Mouse (Mus musculus) layer of hippocampus, adult 9-10 months (tissue): ENCODE measurements around the gene Riox1.
"Not testable (repeated sequence)": the region's sequence is repeated elsewhere in the genome, so short reads cannot be mapped to it uniquely, and the experiment has no call there.

Experiments used
- DNase-seq: peaks from one replicate; pipeline ENCODE4 v3.0.0; 2022; ENCODE audit warnings: low spot score

Riox1 gene

GRCm38 (mm10) chr12:83949776-83950492, 474 bp upstream of the Riox1 start:
- DNase-seq, result no peak

GRCm38 (mm10) chr12:83950840-83951701, 663 bp downstream of the Riox1 start:
- no peak for DNase-seq

DNA sequence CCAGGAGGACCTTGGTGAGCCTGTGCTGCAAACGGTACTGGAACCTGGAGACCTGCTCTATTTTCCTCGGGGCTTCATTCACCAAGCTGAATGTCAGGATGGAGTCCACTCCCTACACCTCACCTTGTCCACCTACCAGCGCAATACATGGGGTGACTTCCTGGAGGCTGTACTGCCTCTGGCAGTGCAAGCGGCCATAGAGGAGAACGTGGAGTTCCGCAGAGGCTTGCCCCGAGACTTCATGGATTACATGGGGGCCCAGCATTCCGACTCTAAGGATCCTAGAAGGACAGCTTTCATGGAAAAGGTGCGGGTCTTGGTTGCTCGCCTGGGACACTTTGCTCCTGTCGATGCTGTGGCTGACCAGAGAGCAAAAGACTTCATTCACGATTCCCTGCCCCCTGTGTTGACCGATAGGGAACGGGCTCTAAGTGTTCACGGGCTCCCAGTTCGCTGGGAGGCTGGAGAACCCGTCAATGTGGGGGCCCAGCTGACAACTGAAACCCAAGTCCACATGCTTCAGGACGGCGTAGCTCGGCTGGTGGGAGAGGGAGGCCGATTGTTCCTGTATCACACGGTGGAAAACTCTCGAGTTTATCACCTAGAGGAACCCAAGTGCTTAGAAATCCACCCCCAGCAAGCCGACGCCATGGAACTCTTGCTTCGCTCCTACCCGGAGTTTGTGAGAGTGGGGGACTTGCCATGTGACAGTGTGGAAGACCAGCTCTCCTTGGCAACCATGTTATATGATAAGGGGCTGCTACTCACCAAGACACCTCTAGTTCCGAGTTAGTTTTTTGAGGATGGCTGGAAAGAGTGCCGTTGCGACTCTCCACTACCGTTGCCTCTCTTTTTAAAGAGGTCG, 1.5 kb downstream of the Riox1 start:
- DNase-seq, result no peak

GRCm38 (mm10) chr12:83958278-83958677, 7.9 kb downstream of the Riox1 start:
- DNase-seq, result no peak

GRCm38 (mm10) chr12:83965235-83965634, 14.8 kb downstream of the Riox1 start:
- DNase-seq, result no peak

DNA sequence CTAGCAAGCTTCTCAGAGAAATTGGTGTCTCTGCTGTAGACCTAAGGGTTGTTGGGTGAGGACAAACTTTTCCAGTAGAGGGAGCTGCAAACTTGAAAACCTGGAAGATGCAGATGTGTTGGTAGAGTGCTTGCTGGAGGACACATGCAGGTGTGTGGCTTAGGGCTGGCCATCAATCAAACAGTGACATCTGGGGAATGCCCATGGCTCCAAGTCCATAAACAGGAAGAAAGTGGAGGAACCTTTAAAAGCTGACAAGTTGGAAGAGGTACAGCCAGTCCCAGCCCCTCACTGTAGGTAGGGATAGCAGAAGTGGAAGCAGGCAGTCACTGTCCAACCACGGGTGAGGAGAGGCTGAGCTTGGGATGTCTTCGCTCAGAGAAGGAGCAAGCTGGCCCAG, 21.7 kb downstream of the Riox1 start:
- peak; percentile 59 for DNase-seq

DNA sequence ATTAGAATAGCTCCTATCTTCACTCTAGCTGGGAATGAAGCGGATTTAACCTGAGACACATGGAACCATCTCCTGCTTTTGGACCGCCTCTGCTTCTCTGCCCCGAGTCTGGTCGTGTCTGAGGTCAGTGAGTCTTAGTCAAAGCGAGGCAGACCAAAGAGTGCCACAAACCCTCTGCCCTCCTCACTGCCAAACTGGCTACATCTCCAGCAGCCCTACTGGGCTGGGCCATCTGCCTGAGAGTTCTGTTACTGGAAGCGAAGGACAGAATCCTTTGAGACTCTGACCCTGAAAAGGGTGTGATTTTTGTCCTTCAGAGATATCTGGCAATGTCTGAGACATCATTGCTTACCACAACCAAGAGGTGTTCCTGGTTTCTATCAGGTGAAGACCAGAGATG, 28.5 kb downstream of the Riox1 start:
- no peak for DNase-seq

GRCm38 (mm10) chr12:83981615-83982014, 31.2 kb downstream of the Riox1 start:
- no peak for DNase-seq

- DNase-seq, result no peak
These were observed 34.3 kb downstream of the Riox1 start, which contains the start of gene Heatr4 for GRCm38 (mm10) chr12:83984752-83985151. TSS of gene Heatr4 (minus strand) at chr12:83984852.

GRCm38 (mm10) chr12:83987242-83987582, 36.8 kb downstream of the Riox1 start:
- DNase-seq, result no peak

- peak; percentile 60 for DNase-seq
These were observed 37.4 kb downstream of the Riox1 start, which contains the start of gene Acot2 for GRCm38 (mm10) chr12:83987583-83988441. TSS of gene Acot2 (plus strand) at chr12:83987861.

GRCm38 (mm10) chr12:83988483-83988882, 38.1 kb downstream of the Riox1 start:
- DNase-seq, result no peak

DNA sequence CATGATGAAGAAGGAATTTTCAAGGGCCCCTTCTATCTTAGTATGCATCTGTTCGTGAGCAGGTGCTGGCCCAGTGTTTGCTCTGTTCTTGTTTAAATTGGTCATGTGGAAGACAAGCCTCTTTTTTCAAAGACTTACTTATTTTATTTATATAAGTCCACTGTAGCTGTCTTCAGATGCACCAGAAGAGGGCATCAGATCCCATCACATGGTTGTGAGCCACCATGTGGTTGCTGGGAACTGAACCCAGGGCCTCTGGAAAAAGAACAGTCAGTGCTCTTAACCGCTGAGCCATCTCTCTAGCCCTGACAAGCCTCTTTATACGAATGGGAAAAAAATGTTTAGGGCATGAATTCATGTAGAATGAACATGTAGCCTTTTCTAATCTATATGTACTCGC, 39.0 kb downstream of the Riox1 start:
- DNase-seq, result no peak

DNA sequence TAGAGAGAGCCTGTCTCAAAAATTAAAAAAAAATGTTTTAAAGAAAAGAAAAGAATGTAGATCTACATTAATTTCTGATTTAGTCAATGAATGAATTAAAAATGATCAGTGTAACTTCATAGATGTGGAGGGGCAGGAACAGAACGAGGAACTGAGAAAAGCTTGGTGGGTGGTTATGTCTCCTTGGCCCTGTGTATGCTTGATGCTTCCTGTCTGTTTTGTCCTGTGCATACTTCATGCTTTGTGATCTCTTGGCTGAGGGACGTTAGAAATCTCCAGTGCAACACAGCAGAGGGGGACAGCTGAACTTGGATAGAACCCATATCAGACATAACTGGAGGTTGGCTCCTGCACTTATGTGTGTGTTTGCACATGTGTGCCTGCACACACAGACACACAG, 46.8 kb downstream of the Riox1 start:
- no peak for DNase-seq

GRCm38 (mm10) chr12:83998341-83999107, 48.1 kb downstream of the Riox1 start:
- no peak for DNase-seq

- DNase-seq, result not testable (repeated sequence)
These were observed 48.8 kb downstream of the Riox1 start for GRCm38 (mm10) chr12:83999237-83999636.

DNA sequence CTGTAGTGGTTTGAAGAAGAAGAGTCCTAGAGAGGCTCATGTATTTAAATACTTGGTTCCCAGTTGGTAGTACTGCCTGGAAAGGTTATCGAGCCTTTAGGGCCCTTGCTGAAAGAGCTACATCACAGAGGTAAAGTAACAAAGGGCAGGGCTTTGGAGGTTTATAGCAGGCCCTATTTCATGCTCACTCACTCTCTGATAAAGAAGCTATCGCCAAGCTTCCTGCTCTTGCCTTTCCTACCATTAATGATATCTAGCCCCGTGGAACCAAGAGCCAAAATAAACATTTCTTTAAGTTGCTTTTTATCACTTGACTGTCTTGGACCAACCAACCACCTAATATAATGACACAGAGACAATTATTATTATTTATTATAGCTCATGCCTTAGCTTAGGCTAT, 50.0 kb downstream of the Riox1 start:
- no peak for DNase-seq
